Mouse (Mus musculus) G1E (cell line): ENCODE measurements at regions not wholly inside any gene's neighbourhood (a gene's known extent, or its start where the extent isn't known, plus 50 kb on each side); places are given as distances from the start of the nearest gene placed in this dataset.

Source experiments
- CTCF ChIP-seq: IDR thresholded peaks from 2 replicates; pipeline ENCODE4 v1.5.1; 2012; ENCODE audit warnings: low read depth, low read length, inconsistent platforms, mixed read lengths
- GATA1 ChIP-seq: IDR thresholded peaks from 2 replicates; pipeline ENCODE4 v1.6.1; 2012; ENCODE audit warnings: borderline replicate concordance, low read length, inconsistent platforms, mixed read lengths
- GATA2 ChIP-seq: IDR thresholded peaks from 2 replicates; pipeline ENCODE4 v1.6.1; 2012; ENCODE audit warnings: low read depth, low read length, inconsistent platforms, borderline replicate concordance
- POLR2AphosphoS5 ChIP-seq: IDR thresholded peaks from 2 replicates; pipeline ENCODE4 v1.6.1; 2012; ENCODE audit warnings: low read depth, low read length, inconsistent platforms; ENCODE audit not compliant: insufficient replicate concordance

DNA sequence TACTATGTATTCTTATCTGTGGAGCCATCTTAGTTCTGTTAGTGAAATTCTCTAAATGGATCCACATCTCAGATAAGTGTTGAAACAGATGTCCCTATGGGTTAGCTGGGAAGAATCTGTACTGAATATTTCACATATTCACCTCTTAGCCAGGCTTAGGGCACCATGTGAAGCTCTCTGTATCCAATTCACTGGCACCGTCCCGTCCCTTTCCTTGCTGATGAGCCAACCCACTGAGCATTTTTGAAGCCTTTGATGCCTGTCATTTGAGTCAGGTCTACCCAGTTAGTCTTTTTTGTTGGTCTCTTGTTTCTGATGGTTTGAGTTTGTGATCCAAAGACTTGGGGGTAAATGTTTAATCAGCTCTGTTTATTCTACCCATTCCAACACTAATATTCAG is 88.9 kb upstream of the Bmper start:
- no peak for TF ChIP-seq GATA2
- no peak for TF ChIP-seq POLR2AphosphoS5
- no peak for TF ChIP-seq CTCF
- TF ChIP-seq GATA1: no peak
